Mouse (Mus musculus) heart, postnatal 25 days (tissue): ENCODE measurements around the gene Apoc2. TPM values are rescaled to one million over a fixed set of nuclear protein-coding genes. Genes with fewer than 3 reads are reported as not detected.

Source experiments
- DNase-seq: peaks from one replicate; pipeline ENCODE4 v3.0.0; 2022; ENCODE audit warnings: low spot score
- intact Hi-C: fragments of 180-260 bp; cut with DNase I; formaldehyde crosslinking; loops from one replicate; pipeline ENCODE4 v1.15.1; 2025
- total RNA-seq, 2 experiments: library from RNA; stranded (reverse); gene quantifications; 2 replicates each; pipeline ENCODE4 v1.2.3; 2021

The Apoc2 gene
- total RNA-seq, 2 experiments from 2014 or later, result not detected

GRCm38 (mm10) chr7:19683771-19684201, 6.0 kb upstream of the Apoc2 start:
- intact Hi-C loops, result no loop called here
- no peak for DNase-seq

- no peak for DNase-seq
Observed at GRCm38 (mm10) chr7:19682979-19683378, 5.2 kb upstream of the Apoc2 start.

GRCm38 (mm10) chr7:19681202-19681694, 3.5 kb upstream of the Apoc2 start, which contains the start of the genes Gm44805 and Apoc4:
Gm44805 (minus strand) TSS chr7:19681423.
Apoc4 (minus strand) TSS chr7:19681479.
- intact Hi-C loops, result no loop called here
- DNase-seq, result no peak

More at GRCm38 (mm10) chr7:19682979-19683378, 5.2 kb upstream of the Apoc2 start:
- intact Hi-C loops, result no loop called here

- intact Hi-C loops, result no loop called here
Observed at GRCm38 (mm10) chr7:19680702-19681101, 3.0 kb upstream of the Apoc2 start.

GRCm38 (mm10) chr7:19678901-19679300, 1.2 kb upstream of the Apoc2 start:
- intact Hi-C loops, result no loop called here
- no peak for DNase-seq

More at GRCm38 (mm10) chr7:19680702-19681101, 3.0 kb upstream of the Apoc2 start:
- DNase-seq, result no peak

GRCm38 (mm10) chr7:19676662-19677061, 1.1 kb downstream of the Apoc2 start:
- intact Hi-C loops, result no loop called here
- no peak for DNase-seq

GRCm38 (mm10) chr7:19675824-19676223, 1.9 kb downstream of the Apoc2 start:
- no peak for DNase-seq
- intact Hi-C loops, result no loop called here

GRCm38 (mm10) chr7:19673083-19673699, 4.5 kb downstream of the Apoc2 start:
- no peak for DNase-seq
- intact Hi-C loops, result no loop called here

- no peak for DNase-seq
- intact Hi-C loops, result no loop called here
Observed at GRCm38 (mm10) chr7:19671511-19671910, 6.2 kb downstream of the Apoc2 start.

GRCm38 (mm10) chr7:19668947-19669721, 8.6 kb downstream of the Apoc2 start:
- intact Hi-C loops, result loop anchor here (2.0 kb wide), 1 partner anchor 44 kb away; no protein-coding TSS in a partner anchor
- DNase-seq, result peak; percentile 79

- no peak for DNase-seq
- intact Hi-C loops, result loop anchor here (2.0 kb wide), 1 partner anchor 125 kb away; no protein-coding TSS in a partner anchor
Observed at GRCm38 (mm10) chr7:19667434-19667833, 10.3 kb downstream of the Apoc2 start.

GRCm38 (mm10) chr7:19666750-19667149, 11.0 kb downstream of the Apoc2 start:
- intact Hi-C loops, result loop anchor here (2.0 kb wide), 1 partner anchor 126 kb away; no protein-coding TSS in a partner anchor

GRCm38 (mm10) chr7:19664955-19665841, 12.5 kb downstream of the Apoc2 start, which contains the start of gene Clptm1:
Clptm1 (minus strand) TSS chr7:19665033.
- intact Hi-C loops, result no loop called here
- DNase-seq, result peak; percentile 91

More at GRCm38 (mm10) chr7:19666750-19667149, 11.0 kb downstream of the Apoc2 start:
- DNase-seq, result no peak

- intact Hi-C loops, result no loop called here
- no peak for DNase-seq
Observed at GRCm38 (mm10) chr7:19664455-19664954, 13.2 kb downstream of the Apoc2 start.

GRCm38 (mm10) chr7:19663940-19664339, 13.8 kb downstream of the Apoc2 start:
- DNase-seq, result no peak
- intact Hi-C loops, result no loop called here

- intact Hi-C loops, result no loop called here
- no peak for DNase-seq
Observed at GRCm38 (mm10) chr7:19652614-19653013, 25.1 kb downstream of the Apoc2 start.

GRCm38 (mm10) chr7:19651063-19651786, 26.5 kb downstream of the Apoc2 start:
- intact Hi-C loops, result no loop called here
- no peak for DNase-seq

- intact Hi-C loops, result no loop called here
Observed at GRCm38 (mm10) chr7:19641223-19641622, 36.5 kb downstream of the Apoc2 start.

More at GRCm38 (mm10) chr7:19641223-19641622, 36.5 kb downstream of the Apoc2 start:
- no peak for DNase-seq
